Mouse (Mus musculus) heart, embryonic 11.5 days (tissue): ENCODE results near the gene Gm20390. TPM values are rescaled to one million over a fixed set of nuclear protein-coding genes. Genes with fewer than 3 reads are reported as not detected.
"Not testable (repeated sequence)": the region's sequence is repeated elsewhere in the genome, so short reads cannot be mapped to it uniquely, and the experiment has no call there.

Experiments
- ATAC-seq: fragments of 200-750 bp; cut with Nextera tagmentation; replicated peaks from 2 replicates; pipeline ENCODE4 v1.8.0; 2017; ENCODE audit warnings: moderate library complexity; ENCODE audit not compliant: insufficient number of reproducible peaks, low FRiP score, low TSS enrichment
- H3K27ac ChIP-seq: fragments of 300-500 bp; sonication (generic); 2 replicates; pipeline ENCODE4 v1.5.1; 2014; ENCODE audit warnings: mild to moderate bottlenecking, low read depth, low read length
- H3K27me3 ChIP-seq: fragments of 300-500 bp; sonication (generic); 2 replicates; pipeline ENCODE4 v1.6.1; 2014; ENCODE audit warnings: mild to moderate bottlenecking, low read length, mixed read lengths; ENCODE audit not compliant: control insufficient read depth, insufficient read depth
- H3K36me3 ChIP-seq: fragments of 300-500 bp; sonication (generic); 2 replicates; pipeline ENCODE4 v1.6.1; 2014; ENCODE audit warnings: mild to moderate bottlenecking, low read length, moderate library complexity, mixed read lengths; ENCODE audit not compliant: control insufficient read depth, insufficient read depth
- H3K4me1 ChIP-seq: fragments of 300-500 bp; sonication (generic); 2 replicates; pipeline ENCODE4 v1.6.1; 2014; ENCODE audit warnings: low read length; ENCODE audit not compliant: control insufficient read depth, insufficient read depth
- H3K4me2 ChIP-seq: fragments of 300-500 bp; sonication (generic); 2 replicates; pipeline ENCODE4 v1.6.1; 2014; ENCODE audit warnings: mild to moderate bottlenecking, moderate library complexity
- H3K4me3 ChIP-seq: fragments of 300-500 bp; sonication (generic); 2 replicates; pipeline ENCODE4 v1.5.1; 2014; ENCODE audit warnings: low read depth, low read length
- H3K9ac ChIP-seq: fragments of 300-500 bp; sonication (generic); 2 replicates; pipeline ENCODE4 v1.6.1; 2014; ENCODE audit warnings: mild to moderate bottlenecking, low read depth, low read length, moderate library complexity
- H3K9me3 ChIP-seq: fragments of 300-500 bp; sonication (generic); replicated peaks from 2 replicates; pipeline ENCODE4 v1.6.1; 2016; ENCODE audit warnings: low read length; ENCODE audit not compliant: control insufficient read depth
- WGBS: fragments of 180-500 bp; shearing (Covaris S2); extraction: QIAGEN DNeasy Blood & Tissue Kit; methylation state at CpG from one replicate; pipeline ENCODE4 v1.1.7; 2014; ENCODE audit not compliant: insufficient replicate concordance; 5-methylcytosine and 5-hydroxymethylcytosine counted together
- polyA plus RNA-seq: library from polyadenylated mRNA; unstranded; fragments of >200 nt; fragmentation: Nextera tagmentation; extraction: Ambion mirVana; gene quantifications from 2 replicates; pipeline ENCODE4 v1.2.1, GENCODE M21; 2014

The Gm20390 gene
- polyA plus RNA-seq, 1 experiment from 2014 or later: 315 TPM

GRCm38 (mm10) chr11:93940906-93941305, 27.2 kb downstream of the Gm20390 start:
- H3K27me3 ChIP-seq: no peaks in the 10 kb centered on the region
- H3K4me1 ChIP-seq: no peaks in the 10 kb centered on the region
- WGBS: 65% methylated on average over 2 of the region's 2 CpGs
- H3K27ac ChIP-seq: no peak overlapping the region
- ATAC-seq: no peak
- H3K4me2 ChIP-seq: no peak overlapping the region
- H3K36me3 ChIP-seq: peaks cover 1% of the 10 kb centered on the region; the same call in 1 of the 2 replicates
- H3K9ac ChIP-seq: no peak overlapping the region
- no peak overlapping the region for H3K4me3 ChIP-seq
- H3K9me3 ChIP-seq: no peaks in the 10 kb centered on the region

GRCm38 (mm10) chr11:93929106-93929505, 39.0 kb downstream of the Gm20390 start:
- Histone ChIP-seq H3K4me3 (no peak overlapping the region), H3K9ac (no peak overlapping the region), H3K4me2 (no peak overlapping the region), H3K27me3 (no peaks in the 10 kb centered on the region), H3K4me1 (no peaks in the 10 kb centered on the region), H3K36me3 (peaks cover 21% of the 10 kb centered on the region), H3K27ac (no peak overlapping the region), H3K9me3 (no peaks in the 10 kb centered on the region)
- no peak for ATAC-seq

- 94% methylated on average over 2 of the region's 2 CpGs for WGBS
- H3K27me3 ChIP-seq, H3K9ac ChIP-seq, H3K9me3 ChIP-seq, ATAC-seq, H3K27ac ChIP-seq, H3K4me1 ChIP-seq, H3K4me3 ChIP-seq, H3K4me2 ChIP-seq: not testable (repeated sequence)
- peaks cover 25% of the 10 kb centered on the region for H3K36me3 ChIP-seq
Measured at GRCm38 (mm10) chr11:93915019-93915418, 53.1 kb downstream of the Gm20390 start.

GRCm38 (mm10) chr11:93911603-93912002, 56.5 kb downstream of the Gm20390 start:
- H3K36me3 ChIP-seq: peaks cover 25% of the 10 kb centered on the region
- no peak overlapping the region for H3K4me3 ChIP-seq
- no peaks in the 10 kb centered on the region for H3K4me1 ChIP-seq
- no peaks in the 10 kb centered on the region for H3K9me3 ChIP-seq
- H3K4me2 ChIP-seq: no peak overlapping the region
- no peak overlapping the region for H3K9ac ChIP-seq
- 84% methylated on average over 3 of the region's 3 CpGs for WGBS
- no peak for ATAC-seq
- no peak overlapping the region for H3K27ac ChIP-seq
- no peaks in the 10 kb centered on the region for H3K27me3 ChIP-seq

GRCm38 (mm10) chr11:93908829-93909228, 59.3 kb downstream of the Gm20390 start:
- H3K27ac ChIP-seq: no peak overlapping the region
- WGBS: 90% methylated on average over 9 of the region's 9 CpGs
- H3K4me2 ChIP-seq: no peak overlapping the region
- H3K9ac ChIP-seq: no peak overlapping the region
- no peaks in the 10 kb centered on the region for H3K9me3 ChIP-seq
- H3K4me1 ChIP-seq: no peaks in the 10 kb centered on the region
- no peak for ATAC-seq
- H3K36me3 ChIP-seq: peaks cover 27% of the 10 kb centered on the region
- no peaks in the 10 kb centered on the region for H3K27me3 ChIP-seq
- H3K4me3 ChIP-seq: no peak overlapping the region

GRCm38 (mm10) chr11:93907839-93908238, 60.3 kb downstream of the Gm20390 start:
- no peak overlapping the region for H3K9ac ChIP-seq
- H3K4me1 ChIP-seq: no peaks in the 10 kb centered on the region
- peaks cover 27% of the 10 kb centered on the region for H3K36me3 ChIP-seq
- H3K4me2 ChIP-seq: no peak overlapping the region
- H3K27me3 ChIP-seq: no peaks in the 10 kb centered on the region
- H3K9me3 ChIP-seq: no peaks in the 10 kb centered on the region
- no peak overlapping the region for H3K27ac ChIP-seq
- no peak for ATAC-seq
- H3K4me3 ChIP-seq: no peak overlapping the region
- 85% methylated on average over 3 of the region's 3 CpGs for WGBS

- ATAC-seq: no peak
- Histone ChIP-seq H3K4me3 (no peak overlapping the region), H3K27me3 (no peaks in the 10 kb centered on the region), H3K9ac (no peak overlapping the region), H3K4me1 (no peaks in the 10 kb centered on the region), H3K36me3 (peaks cover 27% of the 10 kb centered on the region), H3K9me3 (no peaks in the 10 kb centered on the region), H3K4me2 (no peak overlapping the region), H3K27ac (no peak overlapping the region)
- WGBS: 84% methylated on average over 4 of the region's 4 CpGs
Measured at GRCm38 (mm10) chr11:93906834-93907233, 61.3 kb downstream of the Gm20390 start.

Other genes with a start within 250 kb of the Gm20390 start
- 23.8 and 25.2 TPM in 2 replicates for gene Utp18, start 82.5 kb downstream of the Gm20390 start, polyA plus RNA-seq
- gene Mbtd1, start 82.4 kb downstream of the Gm20390 start, polyA plus RNA-seq: 18.2 and 19.7 TPM in 2 replicates
- gene Nme2, start 12.0 kb downstream of the Gm20390 start, polyA plus RNA-seq: 277 and 316 TPM in 2 replicates
- gene Nme1, start 228 bp upstream of the Gm20390 start, polyA plus RNA-seq: 135 and 136 TPM in 2 replicates
- gene Spag9, start 27.8 kb upstream of the Gm20390 start, polyA plus RNA-seq: 38.1 and 40.4 TPM in 2 replicates
- 27.3 and 29.7 TPM in 2 replicates for gene Tob1, start 243.2 kb upstream of the Gm20390 start, polyA plus RNA-seq